Mouse (Mus musculus) cortical plate, adult 2 months (tissue): ENCODE measurements around the gene Psmb3.

Experiments used
- CTCF ChIP-seq: fragments of 200-500 bp; IDR thresholded peaks from 2 replicates; pipeline ENCODE4 v1.5.1; 2011; ENCODE audit warnings: mild to moderate bottlenecking, control low read depth, low read length; ENCODE audit not compliant: insufficient read depth; ENCODE audit errors: extremely low read depth
- POLR2A ChIP-seq: fragments of 200-500 bp; IDR thresholded peaks from 2 replicates; pipeline ENCODE4 v1.6.1; 2011; ENCODE audit warnings: mild to moderate bottlenecking, low read length, control low read depth; ENCODE audit not compliant: insufficient read depth; ENCODE audit errors: extremely low read depth

GRCm38 (mm10) chr11:97657184-97657945 lies 45.8 kb upstream of the Psmb3 start:
- no peak for TF ChIP-seq CTCF
- TF ChIP-seq POLR2A, result no peak
